Mouse (Mus musculus) thymus, adult 2 months (tissue): ENCODE data around the gene Nudt22. TPM values are rescaled to one million over a fixed set of nuclear protein-coding genes. Genes with fewer than 3 reads are reported as not detected.
A peak's percentile ranks its signal among the peaks of the same experiment; 100 is the strongest.

Source experiments
- DNase-seq: peaks from one replicate; pipeline ENCODE4 v3.0.0; 2021
- H3K27ac ChIP-seq: fragments of 200-500 bp; 2 replicates; pipeline ENCODE4 v1.5.1; 2012; ENCODE audit warnings: low read length, control low read depth; ENCODE audit not compliant: control insufficient read depth, insufficient read depth
- H3K27me3 ChIP-seq: fragments of 200-500 bp; 2 replicates; pipeline ENCODE4 v1.6.1; 2012; ENCODE audit warnings: mild to moderate bottlenecking, low read length, moderate library complexity, mixed read lengths; ENCODE audit not compliant: control insufficient read depth, insufficient read depth
- H3K36me3 ChIP-seq: fragments of 200-500 bp; 2 replicates; pipeline ENCODE4 v1.6.1; 2012; ENCODE audit warnings: mild to moderate bottlenecking, low read length, moderate library complexity; ENCODE audit not compliant: control insufficient read depth, insufficient read depth
- H3K4me1 ChIP-seq: fragments of 200-500 bp; replicated peaks from 2 replicates; pipeline ENCODE4 v1.6.1; 2012; ENCODE audit warnings: low read length; ENCODE audit not compliant: control insufficient read depth, insufficient read depth
- H3K4me3 ChIP-seq: fragments of 200-500 bp; 2 replicates; pipeline ENCODE4 v1.5.1; 2012; ENCODE audit warnings: mild to moderate bottlenecking, low read length, control low read depth, moderate library complexity; ENCODE audit not compliant: control insufficient read depth, insufficient read depth
- CTCF ChIP-seq: fragments of 200-500 bp; IDR thresholded peaks from 2 replicates; pipeline ENCODE4 v1.5.1; 2012; ENCODE audit warnings: mild to moderate bottlenecking, control low read depth, low read length, moderate library complexity, borderline replicate concordance; ENCODE audit not compliant: control insufficient read depth, poor library complexity, insufficient read depth; ENCODE audit errors: extremely low read depth
- POLR2A ChIP-seq: fragments of 200-500 bp; IDR thresholded peaks from 2 replicates; pipeline ENCODE4 v1.6.1; 2012; ENCODE audit warnings: mild to moderate bottlenecking, low read length, control low read depth, moderate library complexity; ENCODE audit not compliant: control insufficient read depth, poor library complexity, insufficient read depth; ENCODE audit errors: extremely low read depth
- WGBS: fragments of 180-500 bp; shearing (Covaris S2); methylation state at CpG from one replicate; pipeline ENCODE4 v1.1.7; 2018; 5-methylcytosine and 5-hydroxymethylcytosine counted together
- polyA plus RNA-seq: library from polyadenylated mRNA; depleted of rRNA; stranded (reverse); fragments of >200 nt; gene quantifications from 2 replicates; pipeline ENCODE4 v1.2.3, GENCODE M21; 2012; rRNA removed

The Nudt22 gene
- polyA plus RNA-seq: 43.0 and 46.5 TPM in 2 replicates

- DNase-seq: peak; percentile 68
- Histone ChIP-seq H3K27ac (peak within 1 kb of the TSS; percentile 14; the same call in 1 of the 2 replicates), H3K4me3 (peak within 1 kb of the TSS; percentile 52), H3K36me3 (peaks cover 25% of the 10 kb centered on the region), H3K27me3 (no peaks in the 10 kb centered on the region), H3K4me1 (peaks cover 51% of the 10 kb centered on the region)
- 1% methylated on average over 24 of the region's 24 CpGs for WGBS
- TF ChIP-seq CTCF (no peak), POLR2A (0 out of 2 replicates have a peak, but pooled peaks have one; percentile 11)
Measured at GRCm38 (mm10) chr19:6996006-6996405, at the start of gene Nudt22, which contains the start of gene Trpt1. TSS of gene Nudt22 (minus strand) at chr19:6996117. TSS of gene Trpt1 (plus strand) at chr19:6996131.

- WGBS: 91% methylated on average over 4 of the region's 4 CpGs
Measured at GRCm38 (mm10) chr19:7044706-7045105, 48.8 kb upstream of the Nudt22 start.

GRCm38 (mm10) chr19:7044279-7044678, 48.4 kb upstream of the Nudt22 start:
- H3K36me3 ChIP-seq: no peaks in the 10 kb centered on the region
- WGBS: 96% methylated on average over 4 of the region's 4 CpGs
- DNase-seq: no peak
- H3K27me3 ChIP-seq: no peaks in the 10 kb centered on the region
- TF ChIP-seq POLR2A: no peak
- no peak for TF ChIP-seq CTCF
- H3K27ac ChIP-seq: no peak overlapping the region
- peaks cover 3% of the 10 kb centered on the region; the same call in 1 of the 2 replicates for H3K4me1 ChIP-seq
- no peak overlapping the region for H3K4me3 ChIP-seq

More at GRCm38 (mm10) chr19:7044706-7045105, 48.8 kb upstream of the Nudt22 start:
- Histone ChIP-seq H3K4me1 (peaks cover 3% of the 10 kb centered on the region; the same call in 1 of the 2 replicates), H3K27me3 (no peaks in the 10 kb centered on the region), H3K4me3 (no peak overlapping the region), H3K27ac (no peak overlapping the region), H3K36me3 (no peaks in the 10 kb centered on the region)
- no peak for DNase-seq
- TF ChIP-seq CTCF (no peak), POLR2A (no peak)

- TF ChIP-seq POLR2A: no peak
- TF ChIP-seq CTCF: no peak
- Histone ChIP-seq H3K27ac (no peak overlapping the region; the same call in 1 of the 2 replicates), H3K36me3 (no peaks in the 10 kb centered on the region), H3K4me1 (peaks cover 7% of the 10 kb centered on the region; the same call in 1 of the 2 replicates), H3K4me3 (no peak overlapping the region), H3K27me3 (no peaks in the 10 kb centered on the region)
- DNase-seq: no peak
- 96% methylated on average over 2 of the region's 2 CpGs for WGBS
Measured at GRCm38 (mm10) chr19:7041171-7041570, 45.3 kb upstream of the Nudt22 start.

GRCm38 (mm10) chr19:7040637-7041130, 44.8 kb upstream of the Nudt22 start:
- 11% methylated on average over 13 of the region's 13 CpGs for WGBS
- Histone ChIP-seq H3K4me1 (peaks cover 7% of the 10 kb centered on the region; the same call in 1 of the 2 replicates), H3K27ac (peak overlapping the region; percentile 91), H3K27me3 (no peaks in the 10 kb centered on the region), H3K4me3 (peak overlapping the region; percentile 66), H3K36me3 (no peaks in the 10 kb centered on the region)
- 0 out of 2 replicates have a peak, but pooled peaks have one; percentile 1 for TF ChIP-seq CTCF
- TF ChIP-seq POLR2A: no peak
- DNase-seq: peak; percentile 53

- peaks cover 7% of the 10 kb centered on the region; the same call in 1 of the 2 replicates for H3K4me1 ChIP-seq
- H3K27me3 ChIP-seq: no peaks in the 10 kb centered on the region
- under 1% methylated on average over 49 of the region's 49 CpGs for WGBS
- TF ChIP-seq POLR2A (peak; percentile 96), CTCF (0 out of 2 replicates have a peak, but pooled peaks have one; percentile 23)
- DNase-seq: peak; percentile 100
- peak within 1 kb of the TSS; percentile 92 for H3K4me3 ChIP-seq
- peaks cover 4% of the 10 kb centered on the region; the same call in 1 of the 2 replicates for H3K36me3 ChIP-seq
- H3K27ac ChIP-seq: peak within 1 kb of the TSS; percentile 91
Measured at GRCm38 (mm10) chr19:7039841-7040636, 44.1 kb upstream of the Nudt22 start, which contains the start of gene Stip1. TSS of gene Stip1 (minus strand) at chr19:7039967.
